Mouse (Mus musculus): ENCODE results near the gene Map4.

The Map4 gene

DNA sequence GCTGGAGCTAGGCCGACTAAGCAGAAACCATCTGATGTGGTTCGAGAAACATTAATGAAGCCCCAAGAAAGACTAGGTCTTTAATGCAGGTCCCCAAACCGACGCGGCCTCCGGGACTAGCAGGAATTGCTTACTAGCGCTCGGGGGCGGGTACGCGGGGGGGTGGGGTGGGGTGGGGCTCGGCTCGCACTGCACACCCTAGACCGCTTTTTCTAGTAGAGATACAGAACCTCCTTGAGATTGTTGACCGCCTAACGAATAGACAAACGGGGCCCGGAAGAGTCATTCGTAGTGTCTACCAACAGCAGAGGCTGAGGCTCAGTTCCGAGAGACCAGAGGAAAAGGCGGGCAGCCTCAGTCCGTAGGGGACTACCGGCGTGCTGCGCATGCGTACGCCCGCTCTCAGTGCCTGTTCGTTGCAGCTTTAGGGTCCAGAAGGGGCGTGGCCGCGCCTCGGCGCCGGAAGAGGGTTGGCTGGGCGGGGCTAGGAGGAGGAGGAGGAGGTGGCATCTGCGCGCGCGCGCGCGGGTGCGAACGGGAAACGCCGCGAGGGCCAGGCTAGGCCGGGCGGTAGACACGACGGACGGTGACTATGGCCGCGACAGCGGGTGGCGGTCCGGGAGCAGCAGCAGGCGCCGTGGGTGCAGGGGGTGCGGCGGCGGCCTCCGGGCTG is 200.4 kb downstream of the Map4 start:
- peak; percentile 99 for DNase-seq (ENCODE audit: low spot score)

DNA sequence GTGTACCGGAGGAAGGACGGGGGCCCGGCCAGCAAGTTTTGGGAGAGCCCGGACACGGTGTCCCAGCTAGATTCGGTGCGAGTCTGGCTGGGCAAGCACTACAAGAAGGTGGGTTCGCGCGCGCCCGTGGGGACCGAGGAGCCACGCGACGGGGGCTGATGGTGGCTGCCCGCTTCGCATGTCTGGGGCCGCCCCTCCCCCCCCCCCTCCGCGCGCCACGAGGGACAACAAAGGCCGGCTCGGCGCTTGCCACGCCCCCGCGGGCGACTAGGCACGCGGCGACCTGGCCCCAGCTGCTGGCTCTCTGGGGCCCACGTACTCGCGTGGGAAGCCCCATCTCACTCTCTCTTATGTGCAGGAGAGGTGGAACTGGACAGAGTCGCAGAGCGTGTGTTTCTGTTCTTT is 200.9 kb downstream of the Map4 start:
- no peak for DNase-seq (ENCODE audit: low spot score)

DNA sequence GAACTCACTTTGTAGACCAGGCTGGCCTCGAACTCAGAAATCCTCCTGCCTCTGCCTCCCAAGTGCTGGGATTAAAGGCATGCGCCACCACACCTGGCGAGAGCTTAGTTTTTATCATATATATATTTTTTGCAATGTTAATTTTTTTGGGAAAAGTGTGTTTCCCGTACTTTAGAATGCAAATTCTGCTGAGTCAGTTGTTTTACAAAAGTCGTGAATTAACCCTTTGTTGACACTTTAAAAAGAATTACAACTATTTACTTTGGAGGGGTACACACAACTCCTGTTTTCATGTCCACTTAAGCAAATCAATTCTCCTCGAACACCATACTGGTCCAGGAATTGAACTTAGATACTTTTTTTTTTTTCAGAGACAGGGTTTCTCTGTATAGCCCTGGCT is 201.7 kb downstream of the Map4 start:
- DNase-seq (ENCODE audit: low spot score), result no peak
